Mouse (Mus musculus): ENCODE data around the gene Wdr5b. TPM values are rescaled to one million over a fixed set of nuclear protein-coding genes. Genes with fewer than 3 reads are reported as not detected.
"Not testable (repeated sequence)": the region's sequence is repeated elsewhere in the genome, so short reads cannot be mapped to it uniquely, and the experiment has no call there.

The Wdr5b gene
- polyA plus RNA-seq (2012; rRNA removed) = 6.3 and 6.6 TPM in 2 replicates

GRCm38 (mm10) chr16:36040640-36041624, at the start of gene Wdr5b:
Gene Wdr5b, plus strand, starts transcription at chr16:36041190.
- DNase-seq (ENCODE audit: low spot score) = peak; percentile 67

GRCm38 (mm10) chr16:35992391-35992790, 48.6 kb upstream of the Wdr5b start:
- no peak for DNase-seq (ENCODE audit: low spot score)

- no peak for DNase-seq (ENCODE audit: low spot score)
Observed at GRCm38 (mm10) chr16:35993316-35993715, 47.7 kb upstream of the Wdr5b start.

GRCm38 (mm10) chr16:35998852-35999251, 42.1 kb upstream of the Wdr5b start:
- DNase-seq (ENCODE audit: low spot score) = not testable (repeated sequence)

GRCm38 (mm10) chr16:36008396-36008795, 32.6 kb upstream of the Wdr5b start:
- DNase-seq (ENCODE audit: low spot score) = no peak

GRCm38 (mm10) chr16:36016335-36016734, 24.7 kb upstream of the Wdr5b start:
- no peak for DNase-seq (ENCODE audit: low spot score)

GRCm38 (mm10) chr16:36028120-36028519, 12.9 kb upstream of the Wdr5b start:
- DNase-seq (ENCODE audit: low spot score) = not testable (repeated sequence)

GRCm38 (mm10) chr16:36041625-36042020, 633 bp downstream of the Wdr5b start:
- no peak for DNase-seq (ENCODE audit: low spot score)

- no peak for DNase-seq (ENCODE audit: low spot score)
Observed at GRCm38 (mm10) chr16:36043073-36043472, 2.1 kb downstream of the Wdr5b start.

GRCm38 (mm10) chr16:36043964-36044363, 3.0 kb downstream of the Wdr5b start:
- DNase-seq (ENCODE audit: low spot score) = no peak

GRCm38 (mm10) chr16:36047538-36047937, 6.5 kb downstream of the Wdr5b start:
- DNase-seq (ENCODE audit: low spot score) = no peak

GRCm38 (mm10) chr16:36051491-36051890, 10.5 kb downstream of the Wdr5b start:
- no peak for DNase-seq (ENCODE audit: low spot score)

GRCm38 (mm10) chr16:36053524-36054275, 12.7 kb downstream of the Wdr5b start:
- no peak for DNase-seq (ENCODE audit: low spot score)

- DNase-seq (ENCODE audit: low spot score) = no peak
Observed at GRCm38 (mm10) chr16:36054920-36055319, 13.9 kb downstream of the Wdr5b start.

GRCm38 (mm10) chr16:36056416-36056815, 15.4 kb downstream of the Wdr5b start:
- no peak for DNase-seq (ENCODE audit: low spot score)

GRCm38 (mm10) chr16:36057933-36058475, 17.0 kb downstream of the Wdr5b start:
- DNase-seq (ENCODE audit: low spot score) = no peak

GRCm38 (mm10) chr16:36062534-36062933, 21.5 kb downstream of the Wdr5b start:
- not testable (repeated sequence) for DNase-seq (ENCODE audit: low spot score)

- DNase-seq (ENCODE audit: low spot score) = no peak
Observed at GRCm38 (mm10) chr16:36063315-36063714, 22.3 kb downstream of the Wdr5b start.

GRCm38 (mm10) chr16:36064904-36065303, 23.9 kb downstream of the Wdr5b start:
- DNase-seq (ENCODE audit: low spot score) = no peak

GRCm38 (mm10) chr16:36067694-36068093, 26.7 kb downstream of the Wdr5b start:
- no peak for DNase-seq (ENCODE audit: low spot score)

- DNase-seq (ENCODE audit: low spot score) = no peak
Observed at GRCm38 (mm10) chr16:36068356-36068755, 27.4 kb downstream of the Wdr5b start.
